ENCODE assay signal across 20 mouse cellular contexts in the genomic region with DNA sequence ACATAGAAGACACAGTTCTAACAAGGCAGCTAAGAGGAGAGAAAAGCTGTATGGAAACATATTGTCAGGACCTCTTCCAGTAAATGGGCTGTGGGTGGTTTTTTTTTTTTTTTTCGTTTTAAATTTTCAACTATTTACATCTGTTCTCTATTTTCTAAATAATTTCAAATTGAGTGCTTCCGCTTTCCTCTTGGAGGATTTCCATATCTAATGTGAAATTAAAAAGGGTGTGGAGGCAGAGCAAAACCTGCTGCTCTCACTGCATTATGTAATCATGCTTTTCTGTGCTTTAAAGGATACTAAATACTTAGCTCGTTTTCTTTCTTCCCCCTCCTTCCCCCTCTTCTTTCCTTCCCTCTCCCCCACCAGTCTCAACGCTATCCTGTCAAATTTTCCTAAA. TPM values are rescaled to one million over a fixed set of nuclear protein-coding genes. Genes with fewer than 3 reads are reported as not detected.
DNase-seq lines count a peak whose midpoint lies in the region; ATAC-seq and TF ChIP-seq lines count a peak whose summit lies in the region.
"Had no signal": no experiment of that assay in that cellular context is flagged by ENCODE, and none has a peak within 500 bp of the region (broad histone marks: within the 10 kb centered on the region; RNA-seq: fewer than 3 reads in every experiment).

No protein-coding gene starts in this region.

- H3K4me1 ChIP-seq in liver, adult 2 months (ENCODE audit: control insufficient read depth, insufficient read depth, low read length) = peaks cover 11% of the 10 kb centered on the region
- H3K4me1 ChIP-seq in liver, embryonic 11.5 days (replicated peaks; ENCODE audit: control insufficient read depth, insufficient read depth, low read length) = peaks cover 18% of the 10 kb centered on the region
- peaks cover 2% of the 10 kb centered on the region; the same call in 1 of the 2 replicates for H3K4me1 ChIP-seq in lung, postnatal 0 days (ENCODE audit: insufficient read depth, low read depth, low read length)
- H3K4me1 ChIP-seq in intestine, embryonic 15.5 days (replicated peaks) = peaks cover 6% of the 10 kb centered on the region; the same call in 1 of the 2 replicates
- H3K4me1 ChIP-seq: embryonic facial prominence, embryonic 12.5 days; hindbrain, embryonic 13.5 days had no signal

- H3K36me3 ChIP-seq in liver, adult 2 months (ENCODE audit: control insufficient read depth, insufficient read depth, low read length) = no peaks in the 10 kb centered on the region
- H3K36me3 ChIP-seq in liver, embryonic 11.5 days (ENCODE audit: control insufficient read depth, insufficient read depth, low read length) = no peaks in the 10 kb centered on the region
- H3K36me3 ChIP-seq in lung, postnatal 0 days (ENCODE audit: insufficient read depth, low read length) = no peaks in the 10 kb centered on the region
- no peaks in the 10 kb centered on the region for H3K36me3 ChIP-seq in intestine, embryonic 15.5 days
- H3K36me3 ChIP-seq: embryonic facial prominence, embryonic 12.5 days; heart, embryonic 15.5 days; hindbrain, embryonic 13.5 days had no signal

- H3K4me2 ChIP-seq in liver, embryonic 11.5 days = no peak overlapping the region
- no peak overlapping the region for H3K4me2 ChIP-seq in lung, postnatal 0 days (replicated peaks; ENCODE audit: low read depth, low read length)
- H3K4me2 ChIP-seq in intestine, embryonic 15.5 days (replicated peaks) = no peak overlapping the region
- H3K4me2 ChIP-seq: embryonic facial prominence, embryonic 12.5 days; heart, embryonic 11.5 days; heart, embryonic 15.5 days; hindbrain, embryonic 13.5 days had no signal

- H3K4me3 ChIP-seq in liver, adult 2 months (ENCODE audit: insufficient read depth, low read depth, low read length) = no peak overlapping the region
- H3K4me3 ChIP-seq in liver, embryonic 11.5 days (ENCODE audit: low read depth, low read length) = no peak overlapping the region
- H3K4me3 ChIP-seq in lung, postnatal 0 days (ENCODE audit: low read depth, low read length) = no peak overlapping the region
- H3K4me3 ChIP-seq in intestine, embryonic 15.5 days (replicated peaks) = no peak overlapping the region
- H3K4me3 ChIP-seq: embryonic facial prominence, embryonic 12.5 days; heart, adult 2 months; heart, embryonic 15.5 days; hindbrain, embryonic 13.5 days had no signal

- peak; percentile 39 for DNase-seq in liver, adult 2 months (ENCODE audit: extremely low read depth, low read depth, low spot score)
- DNase-seq in liver, embryonic 11.5 days (ENCODE audit: low spot score) = no peak
- peak; percentile 25 for DNase-seq in lung, postnatal 0 days (ENCODE audit: low spot score)
- DNase-seq in lung, postnatal 4 days = no peak
- DNase-seq in telencephalon, adult 2 months (ENCODE audit: low read depth, low spot score) = peak; percentile 61
- DNase-seq in cerebellum, postnatal 25 days = no peak
- DNase-seq: adrenal gland, adult 2 months; adrenal gland, postnatal 25 days; cerebellum, adult 8-10 months; cerebellum, postnatal 14 days; gastrocnemius, postnatal 14 days; heart, adult 2 months; heart, postnatal 14 days had no signal

- H3K9ac ChIP-seq in liver, adult 2 months (ENCODE audit: low read depth, low read length) = peak overlapping the region; percentile 59; the same call in 1 of the 2 replicates
- H3K9ac ChIP-seq in liver, embryonic 11.5 days (ENCODE audit: low read depth, low read length) = no peak overlapping the region
- no peak overlapping the region for H3K9ac ChIP-seq in lung, postnatal 0 days (replicated peaks; ENCODE audit: low read depth)
- H3K9ac ChIP-seq in intestine, embryonic 15.5 days = no peak overlapping the region
- H3K9ac ChIP-seq: embryonic facial prominence, embryonic 12.5 days; heart, embryonic 15.5 days; hindbrain, embryonic 13.5 days had no signal

- 19% methylated on average over 4 of the region's 4 CpGs for WGBS in liver, adult 2 months
- WGBS in liver, embryonic 11.5 days = 53% methylated on average over 4 of the region's 4 CpGs
- WGBS in lung, postnatal 0 days = 33% methylated on average over 4 of the region's 4 CpGs
- WGBS in intestine, embryonic 15.5 days = 43% methylated on average over 4 of the region's 4 CpGs

- no peak for TF ChIP-seq CTCF in liver, adult 2 months (IDR thresholded peaks at IDR 0.05; ENCODE audit: low read depth, low read length)
- no peak for TF ChIP-seq CTCF in lung, postnatal 0 days (IDR thresholded peaks at IDR 0.05)

- ATAC-seq in liver, embryonic 11.5 days (replicated peaks; ENCODE audit: low FRiP score) = no peak
- ATAC-seq in lung, postnatal 0 days = no peak
- 0 out of 2 replicates have a peak, but pooled peaks have one; percentile 8 for ATAC-seq in intestine, embryonic 15.5 days
- ATAC-seq: forebrain, embryonic 16.5 days had no signal

- H3K9me3 ChIP-seq in liver, embryonic 11.5 days (ENCODE audit: control insufficient read depth, low read length) = no peaks in the 10 kb centered on the region
- no peaks in the 10 kb centered on the region for H3K9me3 ChIP-seq in lung, postnatal 0 days (ENCODE audit: low read length)
- H3K9me3 ChIP-seq in intestine, embryonic 15.5 days = no peaks in the 10 kb centered on the region
- H3K9me3 ChIP-seq: embryonic facial prominence, embryonic 12.5 days; heart, embryonic 15.5 days; hindbrain, embryonic 13.5 days had no signal

- TF ChIP-seq POLR2A in liver, adult 2 months (IDR thresholded peaks at IDR 0.05; ENCODE audit: extremely low read depth, insufficient read depth, low read length) = no peak

- H3K79me2 ChIP-seq in liver, adult 2 months (ENCODE audit: control insufficient read depth, insufficient read depth, low read length) = no peaks in the 10 kb centered on the region

- H3K27me3 ChIP-seq in liver, adult 2 months (ENCODE audit: control insufficient read depth, insufficient read depth, low read length) = no peaks in the 10 kb centered on the region
- no peaks in the 10 kb centered on the region for H3K27me3 ChIP-seq in liver, embryonic 11.5 days (replicated peaks; ENCODE audit: control insufficient read depth, insufficient read depth, low read length)
- H3K27me3 ChIP-seq in lung, postnatal 0 days (replicated peaks; ENCODE audit: insufficient read depth, low read length) = no peaks in the 10 kb centered on the region
- H3K27me3 ChIP-seq in intestine, embryonic 15.5 days (replicated peaks) = no peaks in the 10 kb centered on the region
- H3K27me3 ChIP-seq: CH12.LX; embryonic facial prominence, embryonic 12.5 days; heart, embryonic 15.5 days had no signal

- H3K27ac ChIP-seq in liver, adult 2 months (replicated peaks; ENCODE audit: insufficient read depth, low read depth, low read length) = peak overlapping the region; percentile 57; the same call in 1 of the 2 replicates
- H3K27ac ChIP-seq in liver, embryonic 11.5 days (ENCODE audit: low read depth, low read length) = no peak overlapping the region
- H3K27ac ChIP-seq in lung, postnatal 0 days (ENCODE audit: low read length) = no peak overlapping the region
- no peak overlapping the region for H3K27ac ChIP-seq in intestine, embryonic 15.5 days
- H3K27ac ChIP-seq: embryonic facial prominence, embryonic 12.5 days; heart, adult 2 months; heart, embryonic 15.5 days; hindbrain, embryonic 13.5 days had no signal

- TF ChIP-seq EP300 in lung, postnatal 0 days (IDR thresholded peaks at IDR 0.05) = no peak

RNA-seq across cellular contexts. Expression of a gene that starts 3.7 kb away (rescaled TPM):
- total RNA-seq in liver, adult 2 months (2014; rRNA removed) = 3.6 and 4.5 TPM in 2 replicates
- polyA plus RNA-seq in liver, adult 2 months (2012; rRNA removed) = 1.7 and 2.0 TPM in 2 replicates
- 3.3 and 4.9 TPM in 2 replicates for polyA plus RNA-seq in liver, embryonic 11.5 days (2014; fragmentation: Nextera tagmentation; extraction: Ambion mirVana)
- polyA plus RNA-seq in lung, postnatal 0 days (2015; fragmentation: Nextera tagmentation; extraction: Ambion mirVana) = 4.4 and 4.8 TPM in 2 replicates
- 10.6 and 11.1 TPM in 2 replicates for polyA plus RNA-seq in intestine, embryonic 15.5 days (2015; fragmentation: Nextera tagmentation; extraction: Ambion mirVana)

RNA-seq across cellular contexts. Expression of a gene that starts 35.5 kb away (rescaled TPM):
- total RNA-seq in liver, adult 2 months (2014; rRNA removed) = 0.37 and 0.94 TPM in 2 replicates
- 0.12 and 0.17 TPM in 2 replicates for polyA plus RNA-seq in liver, adult 2 months (2012; rRNA removed)
- polyA plus RNA-seq in liver, embryonic 11.5 days (2014; fragmentation: Nextera tagmentation; extraction: Ambion mirVana) = 4.8 and 5.9 TPM in 2 replicates
- polyA plus RNA-seq in lung, postnatal 0 days (2015; fragmentation: Nextera tagmentation; extraction: Ambion mirVana) = 21.3 and 35.3 TPM in 2 replicates
- 13.0 and 14.4 TPM in 2 replicates for polyA plus RNA-seq in intestine, embryonic 15.5 days (2015; fragmentation: Nextera tagmentation; extraction: Ambion mirVana)

Comparison
In these comparisons a context has a peak if more than half of its experiments do, and no peak if none do; other contexts are left out.
1. DNase-seq: peak in liver, adult 2 months (single experiment), lung, postnatal 0 days (single experiment) and telencephalon, adult 2 months (single experiment); none in liver, embryonic 11.5 days (single experiment), lung, postnatal 4 days (0 of 2) and cerebellum, postnatal 25 days (0 of 2).